Mouse (Mus musculus) midbrain, embryonic 12.5 days (tissue): ENCODE data around the gene Tmem109. TPM values are rescaled to one million over a fixed set of nuclear protein-coding genes. Genes with fewer than 3 reads are reported as not detected.

Experiments
- ATAC-seq: fragments of 200-750 bp; cut with Nextera tagmentation; 2 replicates; pipeline ENCODE4 v1.8.0; 2017; ENCODE audit warnings: low read depth, moderate TSS enrichment, moderate library complexity; ENCODE audit not compliant: low FRiP score
- H3K27ac ChIP-seq: fragments of 300-500 bp; sonication (generic); replicated peaks from 2 replicates; pipeline ENCODE4 v1.5.1; 2016; ENCODE audit warnings: mild to moderate bottlenecking
- H3K27me3 ChIP-seq: fragments of 300-500 bp; sonication (generic); 2 replicates; pipeline ENCODE4 v1.6.1; 2016; ENCODE audit warnings: mild to moderate bottlenecking
- H3K36me3 ChIP-seq: fragments of 300-500 bp; sonication (generic); 2 replicates; pipeline ENCODE4 v1.6.1; 2016
- H3K4me1 ChIP-seq: fragments of 300-500 bp; sonication (generic); 2 replicates; pipeline ENCODE4 v1.6.1; 2016
- H3K4me2 ChIP-seq: fragments of 300-500 bp; sonication (generic); replicated peaks from 2 replicates; pipeline ENCODE4 v1.6.1; 2016; ENCODE audit warnings: mild to moderate bottlenecking, moderate library complexity
- H3K4me3 ChIP-seq: fragments of 300-500 bp; sonication (generic); 2 replicates; pipeline ENCODE4 v1.5.1; 2016; ENCODE audit warnings: mild to moderate bottlenecking
- H3K9ac ChIP-seq: fragments of 300-500 bp; sonication (generic); replicated peaks from 2 replicates; pipeline ENCODE4 v1.6.1; 2016; ENCODE audit warnings: mild to moderate bottlenecking, moderate library complexity
- H3K9me3 ChIP-seq: fragments of 300-500 bp; sonication (generic); 2 replicates; pipeline ENCODE4 v1.6.1; 2016; ENCODE audit warnings: mild to moderate bottlenecking
- WGBS: fragments of 180-500 bp; shearing (Covaris S2); methylation state at CpG from one replicate; pipeline ENCODE4 v1.1.7; 2016; 5-methylcytosine and 5-hydroxymethylcytosine counted together
- polyA plus RNA-seq: library from polyadenylated mRNA; unstranded; fragments of >200 nt; fragmentation: Nextera tagmentation; extraction: Ambion mirVana; gene quantifications from 2 replicates; pipeline ENCODE4 v1.2.1, GENCODE M21; 2016

Gene Tmem109
- polyA plus RNA-seq, 1 experiment from 2014 or later = 40.3 TPM

DNA sequence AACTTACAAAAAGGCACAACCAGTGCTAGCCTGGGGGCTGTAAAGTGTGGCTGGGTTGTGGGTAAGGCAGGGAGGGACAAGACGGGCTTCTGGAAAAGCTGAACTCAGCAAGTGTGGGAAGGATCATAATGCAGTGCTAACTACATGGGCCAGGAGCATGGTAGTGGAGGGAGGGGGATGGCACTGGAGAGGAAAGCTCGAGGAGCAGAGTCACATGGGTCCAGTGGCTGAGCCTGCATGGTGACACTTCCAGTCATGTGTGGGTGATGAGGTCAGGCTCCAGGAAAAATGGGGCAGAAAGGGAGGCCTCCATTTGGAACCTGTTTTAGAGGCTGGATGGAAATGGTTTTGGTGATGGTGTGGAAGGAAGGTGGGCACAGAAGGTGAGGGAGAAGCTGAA, 25.3 kb downstream of the Tmem109 start:
- Histone ChIP-seq H3K4me1 (no peaks in the 10 kb centered on the region), H3K9me3 (no peaks in the 10 kb centered on the region), H3K36me3 (peaks cover 52% of the 10 kb centered on the region), H3K9ac (no peak overlapping the region), H3K4me3 (no peak overlapping the region), H3K4me2 (no peak overlapping the region), H3K27me3 (no peaks in the 10 kb centered on the region), H3K27ac (no peak overlapping the region)
- ATAC-seq = no peak
- WGBS = 49% methylated on average over 2 of the region's 2 CpGs

DNA sequence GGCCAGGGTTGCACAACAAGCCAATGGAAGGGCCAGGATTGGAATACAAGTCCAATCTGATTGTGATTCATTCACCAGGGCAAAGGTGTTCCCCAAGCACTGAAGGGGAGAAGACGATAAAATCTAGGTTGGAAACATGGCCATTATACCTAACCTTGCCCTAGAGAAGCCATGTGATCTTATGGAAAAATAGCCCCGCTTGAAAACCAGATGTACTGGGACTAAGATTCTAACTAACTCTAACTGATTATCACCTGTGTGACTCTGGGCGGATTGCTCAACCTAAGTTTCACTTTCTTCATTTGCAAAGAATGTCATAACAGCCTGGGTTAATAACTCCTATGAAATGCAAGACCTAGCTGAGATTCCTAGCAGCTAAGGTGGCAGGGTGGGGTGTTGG, 26.4 kb downstream of the Tmem109 start:
- H3K9me3 ChIP-seq = no peaks in the 10 kb centered on the region
- H3K36me3 ChIP-seq = peaks cover 41% of the 10 kb centered on the region
- no peak overlapping the region for H3K4me2 ChIP-seq
- no peak overlapping the region for H3K27ac ChIP-seq
- 90% methylated on average over 3 of the region's 3 CpGs for WGBS
- no peak for ATAC-seq
- H3K4me3 ChIP-seq = no peak overlapping the region
- H3K9ac ChIP-seq = no peak overlapping the region
- no peaks in the 10 kb centered on the region for H3K27me3 ChIP-seq
- H3K4me1 ChIP-seq = no peaks in the 10 kb centered on the region

DNA sequence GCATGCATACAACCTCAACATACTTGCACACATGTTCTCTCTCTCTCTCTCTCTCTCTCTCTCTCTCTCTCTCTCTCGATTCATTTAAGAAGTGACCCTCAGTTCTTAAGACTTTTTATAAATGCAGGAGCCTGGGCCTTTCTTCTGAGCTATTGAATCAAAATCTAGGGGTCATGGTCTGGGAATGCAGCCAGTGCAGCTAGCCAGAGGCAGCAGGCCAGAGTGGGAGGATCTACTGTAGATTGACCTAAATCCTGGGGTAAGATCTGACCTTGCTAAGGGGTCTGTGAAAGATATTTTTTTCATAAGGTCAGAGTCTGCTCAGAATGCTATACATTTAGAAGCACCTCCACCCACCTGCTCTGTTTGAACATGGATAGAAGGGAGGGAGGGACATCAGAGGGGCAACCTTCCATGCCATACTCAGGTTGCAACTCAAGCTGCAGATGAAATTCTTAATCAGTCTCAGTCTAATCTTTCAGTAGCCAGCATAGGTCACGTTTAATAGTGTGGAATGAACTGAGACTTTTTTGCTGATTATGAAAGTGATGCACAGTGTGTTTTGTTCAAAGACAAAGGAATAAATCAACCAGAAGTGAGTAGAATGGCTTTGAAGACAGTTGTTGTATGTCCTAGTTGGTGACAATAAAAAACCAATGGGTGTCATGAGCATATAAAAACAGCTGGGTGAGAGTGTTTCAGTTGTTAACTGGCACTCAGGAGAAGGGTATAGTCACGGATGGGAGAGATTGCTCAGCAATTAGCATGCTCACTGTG, 34.3 kb downstream of the Tmem109 start:
- no peak overlapping the region for H3K27ac ChIP-seq
- no peak for ATAC-seq
- H3K4me3 ChIP-seq = no peak overlapping the region
- 61% methylated on average over 3 of the region's 3 CpGs for WGBS
- H3K4me1 ChIP-seq = no peaks in the 10 kb centered on the region
- H3K9ac ChIP-seq = no peak overlapping the region
- H3K27me3 ChIP-seq = peaks cover 12% of the 10 kb centered on the region; the same call in 1 of the 2 replicates
- H3K4me2 ChIP-seq = no peak overlapping the region
- no peaks in the 10 kb centered on the region for H3K9me3 ChIP-seq
- H3K36me3 ChIP-seq = no peaks in the 10 kb centered on the region

DNA sequence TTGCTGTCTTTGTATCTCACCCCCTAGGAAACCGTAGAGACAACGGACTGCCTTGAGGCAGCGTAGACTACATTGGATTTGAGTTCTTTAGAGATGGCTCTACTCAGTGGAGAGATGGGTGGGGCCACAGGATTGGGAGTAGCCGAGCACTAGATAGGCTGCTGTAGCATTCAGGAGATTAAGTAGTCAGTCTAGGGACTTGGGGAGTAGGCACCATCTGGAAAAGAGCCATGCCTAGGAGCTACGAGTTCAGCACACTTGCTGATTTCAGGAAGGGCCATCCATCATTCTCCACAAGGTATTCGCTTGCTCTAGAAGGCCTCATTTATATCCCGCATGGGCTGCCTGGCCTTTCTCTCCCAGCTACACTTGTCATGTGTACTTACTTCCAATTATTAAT, 35.7 kb downstream of the Tmem109 start:
- peaks cover 13% of the 10 kb centered on the region; the same call in 1 of the 2 replicates for H3K27me3 ChIP-seq
- no peaks in the 10 kb centered on the region for H3K9me3 ChIP-seq
- H3K36me3 ChIP-seq = no peaks in the 10 kb centered on the region
- no peak overlapping the region for H3K27ac ChIP-seq
- 78% methylated on average over 7 of the region's 7 CpGs for WGBS
- no peak overlapping the region for H3K4me3 ChIP-seq
- H3K4me1 ChIP-seq = no peaks in the 10 kb centered on the region
- ATAC-seq = no peak
- H3K4me2 ChIP-seq = no peak overlapping the region
- H3K9ac ChIP-seq = no peak overlapping the region

DNA sequence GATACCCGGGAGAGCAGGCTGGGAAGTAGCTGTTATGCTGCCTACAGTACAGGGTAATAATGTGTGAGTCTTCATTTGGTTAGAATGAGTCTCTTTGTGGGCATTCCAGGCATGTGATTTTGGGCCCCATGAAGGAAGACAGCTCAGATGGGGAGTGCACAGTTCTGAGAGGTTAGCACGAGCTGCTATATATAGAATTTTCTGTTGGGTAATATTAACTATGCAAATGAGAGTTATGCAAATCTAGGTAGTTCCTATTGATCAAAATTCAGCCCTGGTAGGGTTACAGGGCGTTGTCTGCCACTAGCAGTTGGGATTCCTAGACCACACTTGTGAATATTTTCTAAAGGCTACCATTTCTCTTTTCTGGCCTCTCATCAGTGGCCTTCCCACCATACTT, 36.3 kb downstream of the Tmem109 start:
- Histone ChIP-seq H3K4me3 (no peak overlapping the region), H3K9me3 (no peaks in the 10 kb centered on the region), H3K36me3 (no peaks in the 10 kb centered on the region), H3K9ac (no peak overlapping the region), H3K27ac (no peak overlapping the region), H3K4me1 (no peaks in the 10 kb centered on the region), H3K4me2 (no peak overlapping the region), H3K27me3 (peaks cover 13% of the 10 kb centered on the region; the same call in 1 of the 2 replicates)
- WGBS = 80% methylated on average over 3 of the region's 3 CpGs
- no peak for ATAC-seq

DNA sequence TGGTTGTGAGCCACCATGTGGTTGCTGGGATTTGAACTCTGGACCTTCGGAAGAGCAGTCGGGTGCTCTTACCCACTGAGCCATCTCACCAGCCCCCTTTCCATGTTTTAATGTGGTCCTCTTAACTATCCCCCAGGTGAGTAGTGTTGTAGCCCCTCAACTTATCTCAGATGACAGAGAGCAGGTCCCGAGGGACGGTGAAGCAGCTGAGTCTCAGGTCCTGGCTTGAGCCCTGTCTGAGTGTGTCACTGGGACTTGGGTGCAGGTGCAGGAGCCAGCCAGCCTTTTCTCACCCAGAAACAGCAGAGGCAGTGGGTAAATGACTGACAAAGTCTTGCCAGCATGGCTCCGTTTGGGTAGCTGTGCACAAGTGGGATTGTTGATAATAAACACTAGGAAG, 37.6 kb downstream of the Tmem109 start:
- Histone ChIP-seq H3K4me1 (no peaks in the 10 kb centered on the region), H3K4me2 (no peak overlapping the region), H3K27me3 (peaks cover 13% of the 10 kb centered on the region; the same call in 1 of the 2 replicates), H3K27ac (no peak overlapping the region), H3K9ac (no peak overlapping the region), H3K4me3 (no peak overlapping the region), H3K36me3 (no peaks in the 10 kb centered on the region), H3K9me3 (no peaks in the 10 kb centered on the region)
- 92% methylated on average over 5 of the region's 5 CpGs for WGBS
- ATAC-seq = no peak

DNA sequence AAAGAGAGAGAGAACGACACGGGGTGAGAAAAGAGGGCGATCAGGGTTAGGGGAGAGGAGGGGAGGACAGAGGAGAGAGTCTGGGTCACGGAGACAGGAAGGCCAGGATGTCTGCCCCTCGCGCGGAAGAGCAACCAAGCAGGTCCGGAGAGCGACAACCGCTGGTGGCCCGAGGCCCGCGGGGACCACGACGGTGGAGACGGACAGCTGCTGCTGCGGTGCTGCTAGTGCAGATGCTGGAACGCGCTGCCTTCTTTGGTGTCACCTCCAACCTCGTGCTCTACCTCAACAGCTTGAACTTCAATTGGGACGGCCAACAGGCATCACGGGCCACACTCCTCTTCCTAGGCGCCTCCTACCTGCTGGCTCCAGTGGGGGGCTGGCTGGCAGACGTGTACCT, 38.9 kb downstream of the Tmem109 start:
- no peaks in the 10 kb centered on the region for H3K36me3 ChIP-seq
- H3K9me3 ChIP-seq = no peaks in the 10 kb centered on the region
- H3K4me3 ChIP-seq = no peak overlapping the region
- ATAC-seq = no peak
- H3K9ac ChIP-seq = no peak overlapping the region
- peaks cover 13% of the 10 kb centered on the region; the same call in 1 of the 2 replicates for H3K27me3 ChIP-seq
- H3K4me2 ChIP-seq = no peak overlapping the region
- 55% methylated on average over 24 of the region's 24 CpGs for WGBS
- no peak overlapping the region for H3K27ac ChIP-seq
- no peaks in the 10 kb centered on the region for H3K4me1 ChIP-seq

DNA sequence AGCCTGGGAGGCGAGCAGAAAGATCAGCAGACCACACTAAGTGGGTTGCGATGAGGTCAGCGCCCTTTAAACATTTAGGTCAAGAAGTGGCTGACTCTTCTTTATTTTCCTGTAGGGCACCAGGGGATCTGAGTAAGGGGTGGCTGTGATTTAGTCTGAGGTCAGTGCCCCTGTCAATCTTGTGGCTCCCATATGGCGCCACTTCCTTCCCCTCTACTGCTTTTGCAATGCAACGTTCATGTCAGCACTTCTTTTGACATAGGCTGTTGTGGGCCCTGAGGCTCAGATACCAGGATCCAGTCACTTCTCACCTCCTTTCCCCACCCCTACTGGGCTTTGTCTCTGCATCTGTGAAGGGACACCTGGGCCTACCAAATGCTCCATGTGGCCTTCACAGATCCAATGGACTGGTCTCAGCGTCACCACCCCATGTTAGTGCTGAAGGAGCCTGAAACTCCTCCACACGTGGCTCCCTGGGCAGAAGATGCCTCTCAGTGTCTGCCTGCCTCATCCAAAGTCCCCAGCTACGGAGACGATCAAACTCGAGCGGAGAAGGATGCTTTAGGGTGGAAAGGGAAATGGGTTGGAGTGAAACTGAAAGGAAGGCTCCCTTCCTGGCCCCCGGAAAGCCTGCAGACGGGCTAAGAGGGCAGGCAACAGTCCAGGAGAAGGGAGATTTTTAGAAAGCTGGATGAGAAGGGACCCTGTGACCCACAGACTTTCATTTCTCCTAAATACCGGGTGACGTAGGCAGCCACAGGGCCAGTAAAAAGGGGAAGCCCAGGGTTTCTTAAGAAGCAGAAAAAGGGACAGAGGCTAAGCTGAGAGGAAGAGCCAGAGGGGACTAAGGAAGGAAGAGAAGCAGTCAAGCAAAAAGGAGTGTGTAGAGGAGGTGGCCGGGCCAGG, 39.8 kb downstream of the Tmem109 start:
- Histone ChIP-seq H3K27me3 (peaks cover 13% of the 10 kb centered on the region; the same call in 1 of the 2 replicates), H3K9me3 (no peaks in the 10 kb centered on the region), H3K4me1 (no peaks in the 10 kb centered on the region), H3K27ac (no peak overlapping the region), H3K36me3 (no peaks in the 10 kb centered on the region), H3K9ac (no peak overlapping the region), H3K4me2 (no peak overlapping the region), H3K4me3 (no peak overlapping the region)
- 52% methylated on average over 16 of the region's 16 CpGs for WGBS
- ATAC-seq = no peak

DNA sequence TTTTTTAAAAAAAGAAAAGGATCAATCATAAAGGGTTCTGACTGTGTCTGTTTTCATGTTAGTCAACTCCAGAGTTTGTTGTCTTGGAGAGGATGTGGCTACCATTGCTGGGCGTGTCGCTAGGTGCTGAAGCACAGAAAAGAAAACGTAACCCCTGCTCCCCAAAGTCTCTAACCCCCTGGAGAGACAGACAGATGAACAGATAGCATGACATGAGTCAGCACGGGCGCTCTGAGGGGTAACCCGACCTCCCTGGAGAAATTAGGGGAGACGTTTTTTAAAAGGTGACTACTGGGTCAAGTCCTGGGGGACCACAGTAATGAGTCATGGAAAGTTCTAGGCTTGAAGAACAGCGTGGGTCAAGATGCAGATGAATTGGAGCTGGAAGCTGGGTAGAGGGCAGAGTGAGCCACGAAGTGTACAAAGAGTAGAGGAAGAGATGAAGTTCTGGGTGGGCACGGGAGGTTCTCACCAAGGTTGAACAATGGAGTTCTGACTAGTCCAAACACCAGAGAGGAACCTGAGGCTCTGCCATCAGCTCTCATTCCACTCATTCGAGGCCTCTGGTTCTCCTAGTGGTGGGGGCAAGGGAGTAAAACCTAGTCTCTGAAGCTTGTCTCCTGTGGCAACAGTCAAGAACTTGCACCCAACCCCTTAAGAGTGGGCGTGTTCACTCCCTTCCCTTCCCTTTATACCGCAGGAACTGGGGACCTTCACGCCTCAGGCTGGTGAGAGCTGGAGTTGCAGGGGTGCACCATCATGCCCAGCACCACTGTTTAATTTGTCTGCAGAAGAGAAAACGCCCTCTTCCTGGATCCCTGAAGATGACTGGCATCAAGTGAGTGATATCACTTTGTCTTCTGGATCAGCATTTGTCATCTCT, 42.5 kb downstream of the Tmem109 start, which contains the start of gene Slc15a3:
Gene Slc15a3, plus strand, starts transcription at position 718 of the 883 bp plus-strand sequence.
- Histone ChIP-seq H3K4me3 (no peak within 1 kb of the TSS), H3K9me3 (no peaks in the 10 kb centered on the region), H3K27me3 (peaks cover 13% of the 10 kb centered on the region; the same call in 1 of the 2 replicates), H3K27ac (no peak within 1 kb of the TSS), H3K4me2 (no peak within 1 kb of the TSS), H3K9ac (no peak within 1 kb of the TSS), H3K4me1 (no peaks in the 10 kb centered on the region), H3K36me3 (no peaks in the 10 kb centered on the region)
- 85% methylated on average over 15 of the region's 15 CpGs for WGBS
- ATAC-seq = no peak

DNA sequence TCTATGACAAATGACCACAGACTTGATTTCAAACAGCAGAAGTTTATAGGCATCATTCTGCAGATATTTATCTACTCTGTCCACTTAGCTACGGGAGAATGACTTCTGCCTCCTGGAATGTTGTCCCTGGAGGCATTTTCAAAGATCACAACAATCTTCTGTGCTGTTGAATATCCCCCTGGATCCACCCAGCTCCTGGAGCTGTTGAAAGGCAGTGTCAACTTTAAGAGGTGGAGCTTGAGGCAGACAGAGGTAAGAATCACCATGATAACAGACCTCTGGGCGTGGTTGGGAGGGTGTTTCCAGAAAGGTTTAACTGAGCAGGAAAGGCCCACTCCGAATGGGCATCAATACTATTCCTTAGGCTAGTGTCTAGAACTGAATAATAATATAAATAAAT, 46.1 kb downstream of the Tmem109 start:
- Histone ChIP-seq H3K27ac (no peak overlapping the region), H3K36me3 (no peaks in the 10 kb centered on the region), H3K27me3 (no peaks in the 10 kb centered on the region), H3K9ac (no peak overlapping the region), H3K4me1 (no peaks in the 10 kb centered on the region), H3K9me3 (no peaks in the 10 kb centered on the region), H3K4me2 (no peak overlapping the region), H3K4me3 (no peak overlapping the region)
- no peak for ATAC-seq
- WGBS = 74% methylated on average over 3 of the region's 3 CpGs

DNA sequence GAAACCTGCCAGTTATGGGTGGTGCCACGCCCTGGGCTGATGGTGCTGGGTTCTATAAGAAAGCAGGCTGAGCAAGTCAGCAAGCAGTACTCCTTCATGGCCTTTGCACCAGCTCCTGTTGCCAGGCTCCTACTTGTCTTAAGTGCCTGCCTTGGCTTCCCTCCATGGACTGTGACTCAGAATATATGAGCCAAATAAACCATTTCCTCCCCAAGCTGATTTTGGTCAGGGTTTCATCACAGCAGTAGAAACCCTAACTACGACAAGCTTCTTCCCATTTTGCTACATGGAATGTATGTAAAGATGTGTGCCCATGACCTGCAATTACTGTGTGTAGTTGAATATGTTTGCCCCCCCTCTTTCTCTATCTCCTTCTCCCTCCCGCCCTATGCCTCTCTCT, 48.2 kb downstream of the Tmem109 start:
- no peak for ATAC-seq
- 75% methylated on average over 3 of the region's 3 CpGs for WGBS
- no peaks in the 10 kb centered on the region for H3K27me3 ChIP-seq

More for the DNA sequence above, 48.2 kb downstream of the Tmem109 start:
- no peak overlapping the region for H3K4me2 ChIP-seq
- no peaks in the 10 kb centered on the region for H3K4me1 ChIP-seq
- no peak overlapping the region for H3K4me3 ChIP-seq
- no peak overlapping the region for H3K27ac ChIP-seq
- no peak overlapping the region for H3K9ac ChIP-seq
- H3K9me3 ChIP-seq = no peaks in the 10 kb centered on the region
- H3K36me3 ChIP-seq = no peaks in the 10 kb centered on the region
